Mouse (Mus musculus) lung, embryonic 14.5 days (tissue): ENCODE data around the gene Lcp1. TPM values are rescaled to one million over a fixed set of nuclear protein-coding genes. Genes with fewer than 3 reads are reported as not detected.

Source experiments
- ATAC-seq: fragments of 200-750 bp; cut with Nextera tagmentation; 2 replicates; pipeline ENCODE4 v1.8.0; 2017; ENCODE audit warnings: mild to moderate bottlenecking, moderate TSS enrichment, moderate library complexity; ENCODE audit not compliant: insufficient read depth
- DNase-seq: peaks from one replicate; pipeline ENCODE4 v3.0.0-alpha.2; 2015
- H3K27ac ChIP-seq: fragments of 300-500 bp; sonication (generic); 2 replicates; pipeline ENCODE4 v1.5.1; 2014; ENCODE audit warnings: low read depth, mild to moderate bottlenecking, moderate library complexity
- H3K27me3 ChIP-seq: fragments of 300-500 bp; sonication (generic); 2 replicates; pipeline ENCODE4 v1.6.1; 2014; ENCODE audit warnings: low read length, control low read depth; ENCODE audit not compliant: insufficient read depth
- H3K36me3 ChIP-seq: fragments of 300-500 bp; sonication (generic); 2 replicates; pipeline ENCODE4 v1.6.1; 2014; ENCODE audit warnings: control low read depth; ENCODE audit not compliant: insufficient read depth
- H3K4me1 ChIP-seq: fragments of 300-500 bp; sonication (generic); 2 replicates; pipeline ENCODE4 v1.6.1; 2014; ENCODE audit warnings: antibody characterized with exemption, control low read depth; ENCODE audit not compliant: insufficient read depth
- H3K4me2 ChIP-seq: fragments of 300-500 bp; sonication (generic); 2 replicates; pipeline ENCODE4 v1.6.1; 2014; ENCODE audit warnings: mild to moderate bottlenecking
- H3K4me3 ChIP-seq: fragments of 300-500 bp; sonication (generic); 2 replicates; pipeline ENCODE4 v1.5.1; 2014; ENCODE audit warnings: low read depth, low read length
- H3K9ac ChIP-seq: fragments of 300-500 bp; sonication (generic); 2 replicates; pipeline ENCODE4 v1.6.1; 2014
- H3K9me3 ChIP-seq: fragments of 300-500 bp; sonication (generic); 2 replicates; pipeline ENCODE4 v1.6.1; 2016; ENCODE audit warnings: low read depth, low read length, control low read depth
- CTCF ChIP-seq: IDR thresholded peaks from 2 replicates; pipeline ENCODE4 v1.5.1; 2016; ENCODE audit warnings: antibody characterized with exemption, low read depth
- WGBS: fragments of 180-500 bp; shearing (Covaris S2); extraction: QIAGEN DNeasy Blood & Tissue Kit; methylation state at CpG from one replicate; pipeline ENCODE4 v1.1.7; 2014; 5-methylcytosine and 5-hydroxymethylcytosine counted together
- polyA plus RNA-seq: library from polyadenylated mRNA; unstranded; fragments of >200 nt; fragmentation: Nextera tagmentation; extraction: Ambion mirVana; gene quantifications from 2 replicates; pipeline ENCODE4 v1.2.1, GENCODE M21; 2014

Lcp1 gene
- polyA plus RNA-seq: 49.7 and 55.6 TPM in 2 replicates

DNA sequence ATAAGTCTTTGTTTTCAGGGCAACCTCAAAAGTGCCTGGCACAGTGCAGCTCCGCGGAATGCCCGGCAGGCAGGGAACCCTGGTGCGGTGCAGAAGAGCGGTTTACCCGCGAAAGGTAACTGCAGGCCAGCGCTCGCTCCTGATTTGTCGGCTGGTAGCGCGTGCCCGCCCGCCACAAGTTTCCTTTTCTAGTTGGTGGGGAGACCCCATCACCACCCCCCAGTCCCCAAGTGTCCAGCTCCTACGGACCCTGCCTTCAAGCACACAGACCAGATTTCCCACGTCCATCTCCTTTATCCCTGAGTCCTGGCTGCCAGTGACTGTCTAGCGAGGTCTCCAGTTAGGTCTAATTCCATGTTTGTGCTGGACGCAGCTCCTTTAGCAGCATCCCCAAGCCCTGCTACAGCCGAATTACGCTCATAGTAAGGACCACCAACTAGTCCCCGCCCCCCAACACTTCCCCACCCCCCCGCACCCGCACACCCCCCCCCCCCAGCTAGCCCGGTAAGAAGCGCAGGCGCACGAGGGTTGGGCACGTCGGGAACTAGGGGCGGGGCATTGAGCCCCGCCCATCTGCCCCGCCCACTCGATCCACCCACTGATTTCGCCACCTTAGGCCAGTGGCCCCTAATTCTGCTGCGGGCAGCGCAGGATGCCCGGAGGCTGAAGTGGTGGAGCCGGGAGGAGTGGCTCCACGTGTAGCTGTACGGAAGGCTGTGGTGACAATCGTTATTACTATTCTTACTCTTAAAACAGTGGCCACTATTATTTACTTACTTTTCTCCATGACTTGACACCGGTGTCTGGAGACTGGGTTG, at the start of gene Lcp1, which contains the start of gene Lrrc63:
TSS of gene Lcp1 (plus strand) at position 601 of the 818 bp plus-strand sequence.
TSS of gene Lrrc63 (minus strand) at position 381 of the 818 bp plus-strand sequence.
- Histone ChIP-seq H3K27me3 (no peaks in the 10 kb centered on the region), H3K4me2 (peak within 1 kb of the TSS; percentile 94), H3K36me3 (no peaks in the 10 kb centered on the region), H3K9ac (peak within 1 kb of the TSS; percentile 62), H3K9me3 (no peaks in the 10 kb centered on the region), H3K27ac (peak within 1 kb of the TSS; percentile 51; the same call in 1 of the 2 replicates), H3K4me1 (no peaks in the 10 kb centered on the region; the same call in 1 of the 2 replicates), H3K4me3 (peak within 1 kb of the TSS; percentile 59)
- WGBS: under 1% methylated on average over 42 of the region's 42 CpGs
- DNase-seq (peak; percentile 93), ATAC-seq (peak; percentile 93)
- no peak for TF ChIP-seq CTCF

DNA sequence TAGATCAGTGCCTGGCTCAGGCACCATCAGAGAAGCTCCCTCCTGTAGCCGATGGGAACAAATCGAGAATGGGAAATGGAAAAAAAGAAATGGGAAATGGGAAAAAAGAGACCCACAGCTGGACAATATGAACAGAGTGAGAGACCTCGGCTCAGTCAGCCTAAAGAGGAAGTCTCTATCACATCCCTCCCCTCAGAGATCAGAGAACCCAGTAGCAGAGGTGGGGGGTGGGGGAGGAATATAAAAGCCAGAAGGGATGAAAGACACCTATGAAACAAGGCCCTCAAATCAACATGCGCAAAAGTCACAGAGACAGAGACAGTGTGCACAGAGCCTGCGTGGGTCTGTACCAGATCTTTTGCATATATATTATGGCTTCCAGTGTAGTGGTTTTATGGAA, 27.9 kb upstream of the Lcp1 start:
- Histone ChIP-seq H3K4me1 (no peaks in the 10 kb centered on the region), H3K4me2 (no peak overlapping the region), H3K36me3 (no peaks in the 10 kb centered on the region), H3K4me3 (no peak overlapping the region), H3K9ac (no peak overlapping the region), H3K27me3 (no peaks in the 10 kb centered on the region), H3K27ac (no peak overlapping the region), H3K9me3 (no peaks in the 10 kb centered on the region)
- no peak for TF ChIP-seq CTCF
- no peak for DNase-seq
- ATAC-seq: no peak
- 85% methylated on average over 5 of the region's 5 CpGs for WGBS

DNA sequence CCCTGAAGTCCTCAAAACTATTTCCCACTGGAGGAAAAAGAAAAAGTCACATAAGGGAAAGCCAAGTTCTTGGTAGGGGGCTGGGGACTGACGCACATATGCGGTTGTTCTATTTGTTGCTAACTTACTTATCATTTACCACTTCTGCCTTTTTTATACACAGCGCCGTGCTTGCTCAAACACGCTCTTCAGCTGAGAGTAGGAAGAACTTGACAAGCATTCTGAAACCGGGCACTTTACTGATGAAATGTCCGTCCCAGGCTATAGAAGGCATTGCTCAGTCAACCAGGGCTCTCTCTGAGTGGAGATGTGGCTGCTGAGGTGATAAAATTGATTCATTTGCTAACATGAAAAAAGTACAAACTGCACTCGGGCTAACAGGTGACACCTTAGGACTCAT, 9.2 kb upstream of the Lcp1 start:
- ATAC-seq (no peak), DNase-seq (no peak)
- WGBS: 72% methylated on average over 8 of the region's 8 CpGs
- no peak overlapping the region for H3K27ac ChIP-seq
- no peaks in the 10 kb centered on the region for H3K4me1 ChIP-seq
- H3K36me3 ChIP-seq: no peaks in the 10 kb centered on the region
- no peak overlapping the region for H3K9ac ChIP-seq
- no peaks in the 10 kb centered on the region for H3K9me3 ChIP-seq
- H3K4me2 ChIP-seq: no peak overlapping the region
- TF ChIP-seq CTCF: no peak
- H3K4me3 ChIP-seq: no peak overlapping the region
- no peaks in the 10 kb centered on the region for H3K27me3 ChIP-seq

DNA sequence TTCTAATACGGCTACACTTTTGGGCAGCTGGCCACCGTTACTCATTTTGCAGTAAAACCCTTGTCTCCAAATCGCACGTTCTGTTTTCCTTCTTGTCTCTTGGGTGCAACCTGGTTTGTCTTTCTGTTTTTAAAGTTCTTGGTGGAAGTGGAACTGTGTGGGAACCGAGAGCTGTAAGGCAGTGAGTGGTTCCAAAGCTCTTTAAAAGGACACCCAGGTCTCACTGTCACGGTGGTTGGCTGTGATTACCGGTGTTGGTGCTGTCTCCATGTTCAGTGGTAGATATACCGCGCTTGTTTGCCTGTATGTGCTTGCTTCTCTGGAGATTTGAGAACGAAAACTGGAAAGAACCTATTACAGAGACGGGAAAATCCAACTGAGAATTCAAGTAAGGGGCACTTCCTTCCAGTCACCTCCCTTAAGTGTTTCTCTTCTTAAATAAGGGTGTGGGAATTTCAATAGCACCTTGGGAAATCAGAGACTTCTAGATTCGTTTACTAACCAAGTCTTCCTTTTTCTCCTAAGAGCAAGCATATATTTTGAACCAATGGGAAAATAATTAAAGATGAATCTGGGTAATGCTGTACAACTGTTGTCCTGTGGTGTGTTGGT, 529 bp downstream of the Lcp1 start:
- peak overlapping the region; percentile 94 for H3K4me2 ChIP-seq
- no peak for DNase-seq
- H3K9me3 ChIP-seq: no peaks in the 10 kb centered on the region
- H3K4me1 ChIP-seq: no peaks in the 10 kb centered on the region; the same call in 1 of the 2 replicates
- ATAC-seq: peak; percentile 6; the same call in 1 of the 2 replicates
- 0 out of 2 replicates have a peak overlapping the region, but pooled peaks have one; percentile 51 for H3K27ac ChIP-seq
- peak overlapping the region; percentile 24; the same call in 1 of the 2 replicates for H3K9ac ChIP-seq
- TF ChIP-seq CTCF: no peak
- H3K4me3 ChIP-seq: peak overlapping the region; percentile 59
- WGBS: 5% methylated on average over 12 of the region's 12 CpGs
- H3K27me3 ChIP-seq: no peaks in the 10 kb centered on the region
- no peaks in the 10 kb centered on the region for H3K36me3 ChIP-seq

DNA sequence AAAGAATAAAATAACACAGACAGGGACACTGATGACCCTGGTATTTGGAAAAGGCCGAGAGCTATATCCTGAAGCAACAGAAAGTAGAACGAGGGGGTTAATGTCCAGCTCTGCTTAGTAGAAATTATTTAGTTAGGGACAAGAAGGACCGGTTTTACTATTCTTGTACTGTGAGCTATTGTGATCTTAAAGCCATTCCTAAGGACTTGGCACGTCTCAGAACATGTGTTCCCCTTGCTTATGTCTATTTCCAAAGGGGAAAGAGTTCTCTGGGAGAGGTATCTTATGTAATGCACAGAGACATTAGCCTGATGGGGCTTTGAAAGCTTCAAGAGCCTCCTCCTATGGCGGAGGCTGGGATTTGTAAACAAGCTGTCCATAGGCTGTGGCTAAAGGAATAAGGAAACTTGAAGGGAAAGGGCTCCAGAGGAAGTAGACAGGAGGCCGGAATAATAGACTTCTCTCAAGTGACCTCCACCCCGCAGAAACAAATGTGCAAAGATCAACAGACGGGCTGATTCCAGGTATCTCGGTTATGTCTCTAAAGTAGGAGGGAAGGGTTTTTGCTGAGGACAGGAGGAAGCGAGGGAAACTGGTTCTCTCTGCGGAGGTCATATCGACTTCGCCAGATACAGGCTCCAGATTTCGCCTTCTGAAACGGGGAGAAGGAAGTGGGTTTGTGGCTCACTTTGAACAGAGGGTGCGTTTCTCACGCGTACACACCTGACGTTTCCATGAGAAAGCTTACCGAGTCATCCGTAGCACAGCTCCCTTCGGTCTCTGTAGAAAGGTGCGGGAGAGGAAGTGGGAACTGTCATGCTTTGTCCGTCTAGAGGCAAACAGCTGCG, 5.4 kb downstream of the Lcp1 start:
- Histone ChIP-seq H3K27me3 (no peaks in the 10 kb centered on the region), H3K4me2 (peak overlapping the region; percentile 56), H3K27ac (peak overlapping the region; percentile 83), H3K9ac (peak overlapping the region; percentile 14; the same call in 1 of the 2 replicates), H3K9me3 (no peaks in the 10 kb centered on the region), H3K4me1 (peaks cover 4% of the 10 kb centered on the region; the same call in 1 of the 2 replicates), H3K4me3 (peak overlapping the region; percentile 32), H3K36me3 (no peaks in the 10 kb centered on the region)
- no peak for TF ChIP-seq CTCF
- WGBS: 37% methylated on average over 25 of the region's 25 CpGs
- peak; percentile 54; the same call in 1 of the 2 replicates for ATAC-seq
- peak; percentile 62 for DNase-seq

DNA sequence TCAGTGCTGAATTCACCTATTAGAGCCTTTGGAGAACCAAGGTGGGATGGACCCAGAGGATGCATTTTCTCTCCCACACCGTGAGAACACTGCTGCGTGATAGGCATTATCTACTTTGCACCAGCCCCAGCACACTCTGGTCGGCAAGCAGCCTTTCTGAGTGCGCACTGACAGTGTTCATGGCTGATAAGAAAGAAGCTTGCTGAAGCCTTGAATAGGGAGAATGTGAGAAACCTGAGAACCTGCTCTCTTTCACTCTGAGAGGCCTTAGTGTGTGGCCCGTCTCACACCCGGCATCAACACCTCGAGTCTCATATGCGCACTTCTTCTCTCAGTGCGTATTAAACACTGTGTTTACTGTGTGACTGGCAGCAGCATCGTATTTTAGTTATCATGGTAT, 7.6 kb downstream of the Lcp1 start:
- Histone ChIP-seq H3K4me2 (no peak overlapping the region; the same call in 1 of the 2 replicates), H3K27ac (no peak overlapping the region), H3K9me3 (no peaks in the 10 kb centered on the region), H3K4me1 (peaks cover 4% of the 10 kb centered on the region; the same call in 1 of the 2 replicates), H3K4me3 (no peak overlapping the region), H3K36me3 (no peaks in the 10 kb centered on the region), H3K27me3 (no peaks in the 10 kb centered on the region), H3K9ac (no peak overlapping the region)
- DNase-seq (no peak), ATAC-seq (peak; percentile 71; the same call in 1 of the 2 replicates)
- 36% methylated on average over 10 of the region's 10 CpGs for WGBS
- no peak for TF ChIP-seq CTCF
